Mouse (Mus musculus): ENCODE measurements around the gene Tbc1d20.
"Not testable (repeated sequence)": the region's sequence is repeated elsewhere in the genome, so short reads cannot be mapped to it uniquely, and the experiment has no call there.

Tbc1d20 gene

GRCm38 (mm10) chr2:152326654-152327053 is 33.0 kb downstream of the Tbc1d20 start:
- no peak for DNase-seq (ENCODE audit: low spot score)

GRCm38 (mm10) chr2:152327980-152328379 is 34.4 kb downstream of the Tbc1d20 start:
- DNase-seq (ENCODE audit: low spot score), result no peak

GRCm38 (mm10) chr2:152330858-152331423 is 37.3 kb downstream of the Tbc1d20 start:
- peak; percentile 19 for DNase-seq (ENCODE audit: low spot score)

GRCm38 (mm10) chr2:152332101-152332825 is 38.6 kb downstream of the Tbc1d20 start, which contains the start of gene Rbck1:
Rbck1 (minus strand) TSS chr2:152332653.
- peak; percentile 86 for DNase-seq (ENCODE audit: low spot score)

- DNase-seq (ENCODE audit: low spot score), result no peak
Measured at GRCm38 (mm10) chr2:152333345-152334006, 39.8 kb downstream of the Tbc1d20 start.

- DNase-seq (ENCODE audit: low spot score), result no peak
Measured at GRCm38 (mm10) chr2:152335289-152335820, 41.7 kb downstream of the Tbc1d20 start.

- no peak for DNase-seq (ENCODE audit: low spot score)
Measured at GRCm38 (mm10) chr2:152336856-152337255, 43.2 kb downstream of the Tbc1d20 start.

- DNase-seq (ENCODE audit: low spot score), result no peak
Measured at GRCm38 (mm10) chr2:152337591-152338212, 44.1 kb downstream of the Tbc1d20 start.

GRCm38 (mm10) chr2:152338319-152338718 is 44.7 kb downstream of the Tbc1d20 start:
- no peak for DNase-seq (ENCODE audit: low spot score)

GRCm38 (mm10) chr2:152339631-152340179 is 46.1 kb downstream of the Tbc1d20 start:
- DNase-seq (ENCODE audit: low spot score), result no peak

GRCm38 (mm10) chr2:152343329-152344213 is 49.9 kb downstream of the Tbc1d20 start, which contains the start of gene Trib3:
Trib3 (minus strand) TSS chr2:152344032.
- DNase-seq (ENCODE audit: low spot score), result peak; percentile 57

GRCm38 (mm10) chr2:152344361-152344760 is 50.7 kb downstream of the Tbc1d20 start:
- no peak for DNase-seq (ENCODE audit: low spot score)

- no peak for DNase-seq (ENCODE audit: low spot score)
Measured at GRCm38 (mm10) chr2:152344909-152345308, 51.3 kb downstream of the Tbc1d20 start.

- no peak for DNase-seq (ENCODE audit: low spot score)
Measured at GRCm38 (mm10) chr2:152345393-152345792, 51.8 kb downstream of the Tbc1d20 start.

- no peak for DNase-seq (ENCODE audit: low spot score)
Measured at GRCm38 (mm10) chr2:152346776-152347465, 53.3 kb downstream of the Tbc1d20 start.

GRCm38 (mm10) chr2:152347722-152348121 is 54.1 kb downstream of the Tbc1d20 start:
- no peak for DNase-seq (ENCODE audit: low spot score)

- no peak for DNase-seq (ENCODE audit: low spot score)
Measured at GRCm38 (mm10) chr2:152349205-152349604, 55.6 kb downstream of the Tbc1d20 start.

GRCm38 (mm10) chr2:152349842-152350540 is 56.4 kb downstream of the Tbc1d20 start:
- DNase-seq (ENCODE audit: low spot score), result no peak

GRCm38 (mm10) chr2:152357254-152357653 is 63.6 kb downstream of the Tbc1d20 start:
- no peak for DNase-seq (ENCODE audit: low spot score)

- DNase-seq (ENCODE audit: low spot score), result not testable (repeated sequence)
Measured at GRCm38 (mm10) chr2:152358977-152359376, 65.3 kb downstream of the Tbc1d20 start.

Measured in spleen, adult 12 weeks (tissue).